Mouse (Mus musculus) liver, adult 2 months (tissue): ENCODE results near the gene Ube2cbp.

Experiments used
- CTCF ChIP-seq: fragments of 200-500 bp; IDR thresholded peaks from 2 replicates; pipeline ENCODE4 v1.5.1; 2011; ENCODE audit warnings: low read depth, low read length, control low read depth
- POLR2A ChIP-seq: fragments of 200-500 bp; IDR thresholded peaks from 2 replicates; pipeline ENCODE4 v1.6.1; 2011; ENCODE audit warnings: low read length, control low read depth; ENCODE audit not compliant: insufficient read depth; ENCODE audit errors: extremely low read depth

- TF ChIP-seq POLR2A: no peak
- no peak for TF ChIP-seq CTCF
These were observed 134.2 kb downstream of the Ube2cbp start for GRCm38 (mm10) chr9:86330591-86330990.
